Mouse (Mus musculus): ENCODE results near the gene Spata17.

- TF ChIP-seq POLR2A (IDR thresholded peaks at IDR 0.05; ENCODE audit: insufficient read depth, low read depth, low read length) (no peak), CTCF (IDR thresholded peaks at IDR 0.05) (no peak), EP300 (IDR thresholded peaks at IDR 0.05; ENCODE audit: insufficient read depth, low read depth, low read length) (no peak)
Measured at GRCm38 (mm10) chr1:187028841-187029240, 186.4 kb downstream of the Spata17 start.

Measured in heart, adult 2 months (tissue).